Mouse (Mus musculus) small intestine, adult 2 months (tissue): ENCODE results near the gene Chrna1. TPM values are rescaled to one million over a fixed set of nuclear protein-coding genes. Genes with fewer than 3 reads are reported as not detected.

Experiments used
- H3K27ac ChIP-seq: fragments of 200-500 bp; 2 replicates; pipeline ENCODE4 v1.5.1; 2012; ENCODE audit warnings: low read depth, low read length, control low read depth, inconsistent platforms; ENCODE audit not compliant: insufficient read depth
- H3K27me3 ChIP-seq: fragments of 200-500 bp; 2 replicates; pipeline ENCODE4 v1.6.1; 2012; ENCODE audit warnings: mild to moderate bottlenecking, moderate library complexity, low read length, inconsistent platforms; ENCODE audit not compliant: control insufficient read depth, insufficient read depth
- H3K36me3 ChIP-seq: fragments of 200-500 bp; 2 replicates; pipeline ENCODE4 v1.6.1; 2012; ENCODE audit warnings: mild to moderate bottlenecking, low read length, control low read depth, inconsistent platforms; ENCODE audit not compliant: control insufficient read depth, insufficient read depth
- H3K4me1 ChIP-seq: fragments of 200-500 bp; 2 replicates; pipeline ENCODE4 v1.6.1; 2012; ENCODE audit warnings: low read length, inconsistent platforms, mixed read lengths; ENCODE audit not compliant: control insufficient read depth, insufficient read depth, insufficient read length
- H3K4me3 ChIP-seq: fragments of 200-500 bp; 2 replicates; pipeline ENCODE4 v1.5.1; 2012; ENCODE audit warnings: low read depth, mild to moderate bottlenecking, control low read depth, inconsistent platforms, low read length, moderate library complexity
- CTCF ChIP-seq: fragments of 200-500 bp; IDR thresholded peaks from 2 replicates; pipeline ENCODE4 v1.5.1; 2012; ENCODE audit warnings: low read depth, mild to moderate bottlenecking, control low read depth, inconsistent platforms, low read length, moderate library complexity, mixed read lengths; ENCODE audit not compliant: insufficient replicate concordance, insufficient read length; ENCODE audit errors: extremely low read depth
- POLR2A ChIP-seq: fragments of 200-500 bp; IDR thresholded peaks from 2 replicates; pipeline ENCODE4 v1.6.1; 2012; ENCODE audit warnings: low read depth, mild to moderate bottlenecking, control low read depth, inconsistent platforms, low read length, moderate library complexity
- WGBS: fragments of 180-500 bp; shearing (Covaris S2); methylation state at CpG from one replicate; pipeline ENCODE4 v1.1.7; 2018; 5-methylcytosine and 5-hydroxymethylcytosine counted together
- polyA plus RNA-seq: library from polyadenylated mRNA; depleted of rRNA; stranded (reverse); fragments of >200 nt; gene quantifications from 2 replicates; pipeline ENCODE4 v1.2.3, GENCODE M21; 2012; rRNA removed

Chrna1 gene
- polyA plus RNA-seq, 1 experiment = not detected

DNA sequence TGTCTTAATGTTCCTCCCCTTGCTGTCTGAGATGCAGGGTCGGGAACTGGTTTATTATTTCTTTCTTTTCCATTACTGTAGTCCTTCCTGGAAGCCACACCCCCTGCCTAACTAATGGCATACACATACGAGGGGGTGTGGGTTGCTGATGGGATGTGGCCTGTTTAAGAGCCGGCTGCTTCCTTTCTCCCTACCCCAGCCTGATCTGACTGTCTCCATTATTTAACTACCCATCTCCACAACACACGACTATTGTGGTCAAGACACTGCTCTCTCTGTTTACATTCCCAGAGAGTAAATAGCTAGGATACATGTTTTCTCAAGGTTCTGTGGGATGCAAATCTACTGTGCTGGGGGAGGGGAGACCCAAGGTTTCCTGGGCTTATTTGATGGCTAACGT is 58.4 kb downstream of the Chrna1 start:
- 29% methylated on average over 5 of the region's 5 CpGs for WGBS
- peaks cover 15% of the 10 kb centered on the region for H3K4me1 ChIP-seq
- TF ChIP-seq POLR2A (no peak), CTCF (no peak)
- no peaks in the 10 kb centered on the region for H3K36me3 ChIP-seq
- H3K27me3 ChIP-seq = no peaks in the 10 kb centered on the region
- H3K4me3 ChIP-seq = no peak overlapping the region
- no peak overlapping the region for H3K27ac ChIP-seq

GRCm38 (mm10) chr2:73518966-73519365 is 61.2 kb downstream of the Chrna1 start:
- WGBS = 78% methylated on average over 5 of the region's 5 CpGs
- H3K27ac ChIP-seq = no peak overlapping the region
- H3K36me3 ChIP-seq = no peaks in the 10 kb centered on the region
- H3K4me1 ChIP-seq = peaks cover 6% of the 10 kb centered on the region
- TF ChIP-seq CTCF (no peak), POLR2A (no peak)
- H3K27me3 ChIP-seq = no peaks in the 10 kb centered on the region
- H3K4me3 ChIP-seq = no peak overlapping the region

GRCm38 (mm10) chr2:73518311-73518710 is 61.8 kb downstream of the Chrna1 start:
- Histone ChIP-seq H3K27ac (no peak overlapping the region), H3K36me3 (no peaks in the 10 kb centered on the region), H3K4me3 (no peak overlapping the region), H3K4me1 (peaks cover 6% of the 10 kb centered on the region), H3K27me3 (no peaks in the 10 kb centered on the region)
- 85% methylated on average over 2 of the region's 2 CpGs for WGBS
- no peak for TF ChIP-seq POLR2A
- TF ChIP-seq CTCF = no peak

DNA sequence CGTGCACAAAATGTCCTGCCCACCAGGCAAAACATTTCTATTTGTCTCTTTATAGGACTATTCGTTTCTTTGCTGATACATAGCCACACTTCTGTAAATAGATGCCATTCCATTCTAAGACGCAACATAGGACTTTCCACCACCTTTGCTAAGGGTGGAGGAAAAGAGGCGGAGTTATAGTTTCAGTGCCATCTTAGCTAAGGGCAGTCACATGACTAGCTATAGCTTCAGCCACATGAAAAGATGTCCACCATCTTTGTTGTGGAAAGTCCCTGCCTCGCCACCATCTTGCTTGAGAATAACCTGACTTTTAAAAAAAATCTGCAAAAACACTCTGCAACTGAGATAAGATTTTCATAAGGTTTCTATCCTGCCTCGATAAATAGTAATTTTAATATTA is 66.0 kb downstream of the Chrna1 start:
- TF ChIP-seq POLR2A = no peak
- no peak for TF ChIP-seq CTCF
- 0 out of 2 replicates have a peak, but pooled peaks cover 1% of the 10 kb centered on the region for H3K36me3 ChIP-seq
- H3K27me3 ChIP-seq = no peaks in the 10 kb centered on the region
- WGBS = 91% methylated on average over 6 of the region's 6 CpGs
- H3K4me3 ChIP-seq = no peak overlapping the region
- H3K27ac ChIP-seq = no peak overlapping the region
- H3K4me1 ChIP-seq = peaks cover 5% of the 10 kb centered on the region; the same call in 1 of the 2 replicates

Other genes with a start within 250 kb of the Chrna1 start
- gene Gpr155, start 193.8 kb downstream of the Chrna1 start, polyA plus RNA-seq = 6.3 and 9.9 TPM in 2 replicates
- gene Wipf1, start 50.6 kb downstream of the Chrna1 start, polyA plus RNA-seq = 8.5 and 18.9 TPM in 2 replicates
- 1.7 and 2.1 TPM in 2 replicates for gene Chn1, start 195.0 kb upstream of the Chrna1 start, polyA plus RNA-seq